Mouse (Mus musculus): ENCODE data around the gene Nnmt.

Nnmt gene

GRCm38 (mm10) chr9:48558637-48559036, 46.3 kb downstream of the Nnmt start:
- no peak for DNase-seq (ENCODE audit: low read depth, low spot score)

- no peak for DNase-seq (ENCODE audit: low read depth, low spot score)
Observed at GRCm38 (mm10) chr9:48549056-48549455, 55.9 kb downstream of the Nnmt start.

GRCm38 (mm10) chr9:48547233-48547632, 57.7 kb downstream of the Nnmt start:
- no peak for DNase-seq (ENCODE audit: low read depth, low spot score)

Measured in retina, postnatal 7 days (tissue).